Mouse (Mus musculus) duodenum, adult 2 months (tissue): ENCODE results near the gene Serpina6. TPM values are rescaled to one million over a fixed set of nuclear protein-coding genes. Genes with fewer than 3 reads are reported as not detected.

Experiments
- polyA plus RNA-seq: library from polyadenylated mRNA; depleted of rRNA; stranded (reverse); fragments of >200 nt; gene quantifications from 2 replicates; pipeline ENCODE4 v1.2.3, GENCODE M21; 2012; ENCODE audit warnings: low replicate concordance; rRNA removed

The Serpina6 gene
- polyA plus RNA-seq = not detected in 2 replicates

DNA sequence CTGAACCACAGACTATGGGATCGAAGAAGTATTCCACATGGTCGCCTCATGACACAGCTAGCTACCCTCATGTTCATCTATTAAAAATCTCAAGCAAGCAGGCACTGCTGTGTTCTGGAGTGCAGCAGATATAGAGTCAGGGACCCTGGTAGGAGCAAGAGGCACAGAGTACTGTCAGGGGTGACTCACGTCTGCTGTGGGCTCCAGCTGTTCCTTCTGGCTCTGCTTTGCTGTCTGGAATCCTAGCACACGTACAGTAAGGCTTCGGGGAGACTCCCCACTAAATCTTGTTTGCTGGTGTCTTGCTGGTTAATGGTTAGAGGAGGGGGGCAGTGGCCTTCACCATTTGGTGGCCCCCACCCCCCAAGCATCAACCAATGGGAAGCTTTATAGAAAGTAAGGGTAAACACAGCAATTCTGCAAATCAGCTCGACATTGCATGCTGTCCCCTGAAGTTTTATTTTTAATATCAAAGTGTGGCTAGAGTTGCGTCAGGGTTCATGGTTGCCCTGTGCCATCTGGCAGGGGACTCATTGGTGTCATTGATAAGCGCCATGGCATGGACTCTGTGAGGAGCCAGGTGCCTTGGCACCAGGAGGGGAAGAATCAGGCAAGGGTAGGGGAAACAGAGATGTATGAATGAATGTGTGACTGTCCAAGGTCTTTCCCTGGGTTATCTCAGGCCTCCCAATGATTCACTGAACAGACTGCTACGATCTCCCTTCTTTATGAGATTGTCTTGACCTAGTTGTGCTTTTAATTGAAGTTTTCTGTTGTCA lies at the start of gene Serpina6:
Gene Serpina6 (minus strand): TSS at position 365 of the 779 bp plus-strand sequence.

GRCm38 (mm10) chr12:103695429-103695828 lies 38.4 kb upstream of the Serpina6 start, which contains the start of gene Serpina1f:
TSS of gene Serpina1f (minus strand) at chr12:103695529.

DNA sequence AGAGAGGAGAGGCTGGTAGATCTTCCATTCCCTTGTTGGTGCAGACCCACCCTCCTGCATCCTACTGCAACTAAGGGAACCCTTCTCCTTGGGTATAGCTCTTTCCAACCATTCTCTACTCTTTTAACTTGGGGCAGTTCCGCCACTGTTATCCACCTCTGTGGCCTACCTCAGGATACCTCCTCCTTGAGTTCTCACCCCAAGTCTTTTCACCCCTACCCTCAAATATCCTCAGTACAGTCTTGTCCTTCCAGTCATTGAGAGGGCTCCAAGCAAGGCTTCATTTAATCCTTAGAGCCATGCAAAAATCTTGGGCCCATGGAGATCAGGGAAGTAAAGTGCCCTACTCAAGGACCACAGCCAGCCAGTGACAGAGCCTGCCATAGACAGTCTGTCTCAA lies 19.0 kb upstream of the Serpina6 start, which contains the start of gene Serpina16:
Gene Serpina16 (minus strand): TSS at position 101 of the 400 bp plus-strand sequence.

GRCm38 (mm10) chr12:103631203-103631612 lies 25.8 kb downstream of the Serpina6 start, which contains the start of gene Serpina10:
TSS of gene Serpina10 (minus strand) at chr12:103631444.

Other genes with a start within 250 kb of the Serpina6 start
- gene 9330161L09Rik, start 249.4 kb downstream of the Serpina6 start, polyA plus RNA-seq = 0.28 and 0.39 TPM in 2 replicates
- 10.8 and 13.6 TPM in 2 replicates for gene Ddx24, start 231.4 kb downstream of the Serpina6 start, polyA plus RNA-seq
- 91.0 and 200 TPM in 2 replicates for gene Ifi27, start 223.0 kb downstream of the Serpina6 start, polyA plus RNA-seq
- 120 and 366 TPM in 2 replicates for gene Ifi27l2a, start 213.5 kb downstream of the Serpina6 start, polyA plus RNA-seq
- gene Ifi27l2b, start 200.0 kb downstream of the Serpina6 start, polyA plus RNA-seq = 397 and 1,522 TPM in 2 replicates
- gene Ppp4r4, start 124.9 kb downstream of the Serpina6 start, polyA plus RNA-seq = 0.06 TPM in 1 of 2 replicates, not detected in the other
- gene Serpina10, start 25.8 kb downstream of the Serpina6 start, polyA plus RNA-seq = 0.08 TPM in 1 of 2 replicates, not detected in the other
- gene Serpina16, start 18.9 kb upstream of the Serpina6 start, polyA plus RNA-seq = not detected in 2 replicates
- gene Serpina1f, start 38.3 kb upstream of the Serpina6 start, polyA plus RNA-seq = 0.18 TPM in 1 of 2 replicates, not detected in the other
- gene Serpina1d, start 116.4 kb upstream of the Serpina6 start, polyA plus RNA-seq = not detected in 2 replicates
- gene Serpina1b, start 173.2 kb upstream of the Serpina6 start, polyA plus RNA-seq = 1.1 and 2.4 TPM in 2 replicates
- gene Serpina1a, start 206.3 kb upstream of the Serpina6 start, polyA plus RNA-seq = 0.15 and 1.2 TPM in 2 replicates
- 0.68 and 2.5 TPM in 2 replicates for gene Serpina1c, start 247.7 kb upstream of the Serpina6 start, polyA plus RNA-seq